Mouse (Mus musculus): ENCODE results near the gene Hmgxb4. TPM values are rescaled to one million over a fixed set of nuclear protein-coding genes. Genes with fewer than 3 reads are reported as not detected.

Hmgxb4 gene
- polyA plus RNA-seq, 1 experiment from 2014 or later, result 25.0 TPM

DNA sequence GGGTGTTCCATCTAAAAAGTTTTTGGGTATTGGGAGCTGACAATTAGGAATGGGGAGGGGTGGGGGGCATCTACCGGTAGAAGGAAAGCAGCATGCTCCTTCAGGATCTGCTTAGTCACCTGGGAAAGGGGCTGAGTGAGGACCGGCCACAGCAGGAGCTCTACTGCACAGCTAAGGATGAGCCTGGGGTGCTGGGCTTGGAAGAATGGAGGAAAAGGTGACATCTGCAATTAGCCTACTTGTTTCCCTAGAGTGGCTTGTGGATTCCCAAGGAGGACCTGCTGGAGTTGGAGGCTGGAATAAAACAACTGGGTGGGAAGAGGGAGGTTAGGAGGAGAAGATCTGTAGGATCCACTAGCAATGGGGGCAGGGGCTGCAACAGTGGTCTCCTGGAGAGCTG, 20.4 kb downstream of the Hmgxb4 start:
- ATAC-seq (replicated peaks; ENCODE audit: low FRiP score, low read depth), result no peak

DNA sequence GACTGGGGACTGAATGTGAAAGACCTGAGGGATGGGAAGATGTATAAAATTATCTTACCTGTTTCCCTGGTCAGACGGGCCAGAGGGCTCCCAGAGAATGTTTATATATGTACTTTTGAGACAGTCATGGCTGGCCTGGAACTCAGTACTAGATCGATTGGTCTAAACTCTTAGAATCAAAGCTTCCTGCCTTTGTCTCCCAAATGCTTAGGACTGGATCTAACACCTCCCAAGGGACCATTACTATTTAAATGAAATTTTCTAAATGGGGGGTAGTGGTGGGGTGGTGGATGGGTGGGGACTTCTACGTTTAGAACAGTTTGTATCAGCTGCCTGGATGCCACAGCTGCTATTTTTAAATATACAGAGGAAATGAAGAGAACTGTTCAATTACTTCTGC, 20.8 kb downstream of the Hmgxb4 start:
- no peak overlapping the region for H3K4me3 ChIP-seq (replicated peaks; ENCODE audit: low read depth, low read length)
- DNase-seq (ENCODE audit: low spot score) (no peak), ATAC-seq (replicated peaks; ENCODE audit: low FRiP score, low read depth) (no peak)
- 68% methylated on average over 3 of the region's 3 CpGs for WGBS
- H3K27ac ChIP-seq, result no peak overlapping the region
- H3K9ac ChIP-seq (ENCODE audit: low read depth, low read length), result no peak overlapping the region
- no peaks in the 10 kb centered on the region for H3K9me3 ChIP-seq (replicated peaks; ENCODE audit: low read length)
- H3K36me3 ChIP-seq (ENCODE audit: insufficient read depth, low read length), result 0 out of 2 replicates have a peak, but pooled peaks cover 3% of the 10 kb centered on the region
- H3K27me3 ChIP-seq (ENCODE audit: insufficient read depth, low read length), result no peaks in the 10 kb centered on the region
- no peak for TF ChIP-seq CTCF (IDR thresholded peaks at IDR 0.05; ENCODE audit: low read depth)
- H3K4me1 ChIP-seq (replicated peaks; ENCODE audit: insufficient read depth, low read length), result no peaks in the 10 kb centered on the region
- no peak overlapping the region for H3K4me2 ChIP-seq (ENCODE audit: low read length)

More for the DNA sequence above, 20.4 kb downstream of the Hmgxb4 start:
- no peaks in the 10 kb centered on the region for H3K4me1 ChIP-seq (replicated peaks; ENCODE audit: insufficient read depth, low read length)
- WGBS, result 47% methylated on average over 2 of the region's 2 CpGs
- no peak for TF ChIP-seq CTCF (IDR thresholded peaks at IDR 0.05; ENCODE audit: low read depth)
- 0 out of 2 replicates have a peak, but pooled peaks cover 3% of the 10 kb centered on the region for H3K36me3 ChIP-seq (ENCODE audit: insufficient read depth, low read length)
- H3K27ac ChIP-seq, result no peak overlapping the region
- no peak overlapping the region for H3K4me3 ChIP-seq (replicated peaks; ENCODE audit: low read depth, low read length)
- no peak overlapping the region for H3K4me2 ChIP-seq (ENCODE audit: low read length)
- no peak overlapping the region for H3K9ac ChIP-seq (ENCODE audit: low read depth, low read length)
- DNase-seq (ENCODE audit: low spot score), result no peak
- no peaks in the 10 kb centered on the region for H3K27me3 ChIP-seq (ENCODE audit: insufficient read depth, low read length)
- no peaks in the 10 kb centered on the region for H3K9me3 ChIP-seq (replicated peaks; ENCODE audit: low read length)

DNA sequence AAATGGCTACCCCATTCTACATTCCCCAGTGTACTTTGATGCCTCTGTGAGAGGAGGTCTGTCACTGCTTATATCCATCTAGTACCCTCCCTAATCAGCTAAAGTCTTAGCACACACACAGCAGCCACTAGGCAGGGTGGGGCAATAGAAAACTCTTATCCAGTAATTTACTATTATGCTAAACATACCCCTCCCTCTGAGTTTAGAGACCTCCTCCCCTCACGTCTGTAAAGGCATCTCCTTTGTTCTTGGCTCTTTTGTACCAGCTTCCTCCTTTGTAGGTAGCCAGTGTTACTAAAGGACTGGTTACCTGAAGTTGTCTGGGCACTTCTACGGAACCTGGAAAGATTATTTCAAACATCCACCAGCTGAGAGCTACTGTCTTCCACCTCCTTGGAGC, 22.8 kb downstream of the Hmgxb4 start:
- Histone ChIP-seq H3K4me2 (ENCODE audit: low read length) (no peak overlapping the region), H3K36me3 (ENCODE audit: insufficient read depth, low read length) (no peaks in the 10 kb centered on the region), H3K9ac (ENCODE audit: low read depth, low read length) (no peak overlapping the region), H3K9me3 (replicated peaks; ENCODE audit: low read length) (no peaks in the 10 kb centered on the region), H3K27me3 (ENCODE audit: insufficient read depth, low read length) (no peaks in the 10 kb centered on the region), H3K4me1 (replicated peaks; ENCODE audit: insufficient read depth, low read length) (no peaks in the 10 kb centered on the region), H3K4me3 (replicated peaks; ENCODE audit: low read depth, low read length) (no peak overlapping the region), H3K27ac (no peak overlapping the region)
- no peak for DNase-seq (ENCODE audit: low spot score)
- ATAC-seq (replicated peaks; ENCODE audit: low FRiP score, low read depth), result no peak
- 63% methylated on average over 2 of the region's 2 CpGs for WGBS
- TF ChIP-seq CTCF (IDR thresholded peaks at IDR 0.05; ENCODE audit: low read depth), result no peak

DNA sequence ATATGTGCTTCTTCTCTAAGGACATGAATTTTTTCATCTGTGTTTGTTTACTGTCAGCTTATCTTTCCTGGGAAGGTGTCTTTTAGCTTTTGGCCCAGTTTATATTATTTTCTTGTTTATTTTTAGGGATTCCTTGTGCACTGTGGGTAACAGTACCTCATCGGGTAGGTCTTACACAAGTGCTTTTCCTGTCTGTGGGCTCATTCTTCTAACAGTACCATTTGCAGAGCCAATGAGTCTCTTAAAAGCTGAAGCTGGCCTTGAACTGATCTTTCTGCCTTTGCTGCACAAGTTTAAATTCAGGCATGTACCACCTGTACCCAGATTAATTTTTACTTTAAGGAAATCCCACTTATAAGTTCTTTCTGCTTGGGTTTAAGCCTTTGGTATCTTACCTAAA, 23.3 kb downstream of the Hmgxb4 start:
- no peak for TF ChIP-seq CTCF (IDR thresholded peaks at IDR 0.05; ENCODE audit: low read depth)
- no peak overlapping the region for H3K4me2 ChIP-seq (ENCODE audit: low read length)
- 87% methylated on average over 1 of the region's 1 CpGs for WGBS
- H3K9me3 ChIP-seq (replicated peaks; ENCODE audit: low read length), result no peaks in the 10 kb centered on the region
- H3K4me1 ChIP-seq (replicated peaks; ENCODE audit: insufficient read depth, low read length), result no peaks in the 10 kb centered on the region
- no peak overlapping the region for H3K27ac ChIP-seq
- DNase-seq (ENCODE audit: low spot score) (no peak), ATAC-seq (replicated peaks; ENCODE audit: low FRiP score, low read depth) (no peak)
- no peaks in the 10 kb centered on the region for H3K27me3 ChIP-seq (ENCODE audit: insufficient read depth, low read length)
- H3K9ac ChIP-seq (ENCODE audit: low read depth, low read length), result no peak overlapping the region
- H3K4me3 ChIP-seq (replicated peaks; ENCODE audit: low read depth, low read length), result no peak overlapping the region
- H3K36me3 ChIP-seq (ENCODE audit: insufficient read depth, low read length), result no peaks in the 10 kb centered on the region

DNA sequence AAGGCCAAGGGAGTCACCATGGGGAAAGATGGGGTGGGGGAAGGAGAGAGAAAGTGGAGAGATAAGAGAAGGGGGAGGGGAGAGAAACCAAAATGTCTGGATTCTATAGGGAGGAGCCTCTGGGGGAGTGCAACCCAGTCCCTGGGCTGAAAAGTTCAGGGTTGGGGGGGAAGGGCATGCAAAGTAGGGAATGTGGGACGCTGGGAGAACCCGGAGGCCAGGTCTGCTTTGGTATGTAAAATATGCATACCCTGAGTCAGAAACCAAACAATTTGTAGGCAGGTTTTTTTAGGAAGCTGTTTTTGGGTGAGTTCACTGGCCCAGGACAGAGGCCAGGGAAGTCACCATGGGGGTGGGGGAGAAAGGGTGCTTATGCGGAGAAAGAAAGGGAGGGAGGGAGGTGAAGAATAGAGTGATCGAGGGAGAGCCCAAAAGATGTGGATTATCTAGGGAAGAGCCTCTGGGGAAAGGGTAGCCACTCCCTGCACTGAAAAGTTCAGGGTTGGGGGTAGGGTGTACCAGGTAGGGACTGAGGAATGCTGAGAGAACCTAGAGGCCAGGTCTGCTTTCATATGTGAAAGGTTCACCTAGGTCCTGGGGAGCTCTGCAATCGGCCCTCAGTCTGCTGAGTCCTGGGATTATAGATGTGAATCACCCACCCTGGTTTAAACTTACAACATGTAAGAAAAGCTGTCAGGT, 25.3 kb downstream of the Hmgxb4 start:
- Histone ChIP-seq H3K4me2 (ENCODE audit: low read length) (no peak overlapping the region), H3K9ac (ENCODE audit: low read depth, low read length) (no peak overlapping the region), H3K9me3 (replicated peaks; ENCODE audit: low read length) (no peaks in the 10 kb centered on the region), H3K4me1 (replicated peaks; ENCODE audit: insufficient read depth, low read length) (no peaks in the 10 kb centered on the region), H3K27ac (peak overlapping the region; percentile 52; the same call in 1 of the 2 replicates), H3K4me3 (replicated peaks; ENCODE audit: low read depth, low read length) (no peak overlapping the region), H3K27me3 (ENCODE audit: insufficient read depth, low read length) (no peaks in the 10 kb centered on the region), H3K36me3 (ENCODE audit: insufficient read depth, low read length) (peaks cover 5% of the 10 kb centered on the region)
- no peak for TF ChIP-seq CTCF (IDR thresholded peaks at IDR 0.05; ENCODE audit: low read depth)
- WGBS, result 24% methylated on average over 5 of the region's 5 CpGs
- DNase-seq (ENCODE audit: low spot score) (peak; percentile 30), ATAC-seq (replicated peaks; ENCODE audit: low FRiP score, low read depth) (peak; percentile 75; the same call in 1 of the 2 replicates)

DNA sequence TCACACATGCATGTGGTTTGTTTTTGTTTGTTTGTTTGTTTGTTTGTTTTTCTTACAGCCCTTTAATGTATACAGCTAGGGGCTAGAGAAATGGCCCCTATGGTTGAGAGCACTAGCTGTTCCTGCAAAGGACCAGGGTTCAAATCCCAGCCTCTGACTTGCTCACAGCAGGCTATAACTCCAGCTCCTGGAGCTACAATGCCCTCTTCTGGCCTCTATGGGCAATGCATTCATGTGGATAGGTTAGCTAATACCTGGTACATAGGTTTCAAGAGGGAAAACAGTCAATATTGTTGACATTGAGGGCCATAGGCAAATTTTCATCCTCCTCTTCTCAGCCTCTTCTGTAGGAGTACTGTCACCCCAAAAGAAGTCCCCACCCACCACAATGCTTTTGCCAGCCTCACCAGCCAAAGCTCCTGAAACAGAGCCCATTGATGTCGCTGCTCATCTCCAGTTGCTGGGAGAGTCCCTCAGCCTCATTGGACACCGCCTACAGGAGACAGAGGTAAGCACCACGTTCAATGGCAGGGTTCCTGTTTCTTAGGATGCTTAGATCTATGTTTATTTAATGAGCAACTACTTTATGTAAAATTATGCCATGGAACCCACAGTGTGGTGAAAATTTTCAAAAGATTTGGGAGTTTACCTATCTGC, 30.6 kb downstream of the Hmgxb4 start:
- ATAC-seq (replicated peaks; ENCODE audit: low FRiP score, low read depth), result no peak
- Histone ChIP-seq H3K27me3 (ENCODE audit: insufficient read depth, low read length) (no peaks in the 10 kb centered on the region), H3K4me2 (ENCODE audit: low read length) (no peak overlapping the region), H3K9ac (ENCODE audit: low read depth, low read length) (no peak overlapping the region), H3K9me3 (replicated peaks; ENCODE audit: low read length) (no peaks in the 10 kb centered on the region), H3K4me3 (replicated peaks; ENCODE audit: low read depth, low read length) (no peak overlapping the region), H3K36me3 (ENCODE audit: insufficient read depth, low read length) (peaks cover 30% of the 10 kb centered on the region), H3K27ac (no peak overlapping the region), H3K4me1 (replicated peaks; ENCODE audit: insufficient read depth, low read length) (no peaks in the 10 kb centered on the region)
- peak; percentile 45; the same call in 1 of the 2 replicates for TF ChIP-seq CTCF (IDR thresholded peaks at IDR 0.05; ENCODE audit: low read depth)
- DNase-seq (ENCODE audit: low spot score), result no peak
- 91% methylated on average over 3 of the region's 3 CpGs for WGBS

All from kidney, postnatal 0 days (tissue).